Mouse (Mus musculus) ES-E14 (cell line): ENCODE data around the gene Itga11. TPM values are rescaled to one million over a fixed set of nuclear protein-coding genes. Genes with fewer than 3 reads are reported as not detected.

Experiments
- DNase-seq: peaks from one replicate; pipeline ENCODE4 v3.0.0-alpha.2; 2013; ENCODE audit warnings: low read depth, low spot score
- H3K27ac ChIP-seq: 2 replicates; pipeline ENCODE4 v1.5.1; 2012; ENCODE audit warnings: low read depth, mild to moderate bottlenecking, low read length, moderate library complexity, mixed read lengths; ENCODE audit not compliant: poor library complexity, insufficient read depth, severe bottlenecking
- H3K36me3 ChIP-seq: 2 replicates; pipeline ENCODE4 v1.6.1; 2012; ENCODE audit warnings: mild to moderate bottlenecking, low read length, moderate library complexity, mixed read lengths; ENCODE audit not compliant: control insufficient read depth, poor library complexity, insufficient read depth, severe bottlenecking
- H3K4me1 ChIP-seq, 2 experiments: fragments of 150-350 bp in 1 of 2; sonication (generic) in 1 of 2; 2 replicates each; pipeline ENCODE4 v1.6.1; 2012; ENCODE audit warnings: low read length in 2 of 2, mild to moderate bottlenecking in 1 of 2, mixed read lengths in 1 of 2; ENCODE audit not compliant: control insufficient read depth in 2 of 2, insufficient read depth in 2 of 2, poor library complexity in 1 of 2
- H3K4me3 ChIP-seq, 2 experiments: fragments of 150-350 bp in 1 of 2; sonication (generic) in 1 of 2; 2 replicates each; pipeline ENCODE4 v1.5.1; 2012; ENCODE audit warnings: low read length in 2 of 2, low read depth in 1 of 2, mild to moderate bottlenecking in 1 of 2, mixed read lengths in 1 of 2; ENCODE audit not compliant: insufficient read depth in 1 of 2, poor library complexity in 1 of 2, severe bottlenecking in 1 of 2
- H3K9ac ChIP-seq: 2 replicates; pipeline ENCODE4 v1.6.1; 2012; ENCODE audit warnings: low read depth, mild to moderate bottlenecking, low read length, mixed read lengths; ENCODE audit not compliant: poor library complexity, insufficient read depth, severe bottlenecking
- H3K9me3 ChIP-seq: fragments of 150-350 bp; sonication (generic); 2 replicates; pipeline ENCODE4 v1.6.1; 2012; ENCODE audit warnings: low read depth, mild to moderate bottlenecking, low read length; ENCODE audit not compliant: control insufficient read depth, insufficient read depth
- CHD2 ChIP-seq: IDR thresholded peaks from 2 replicates; pipeline ENCODE4 v1.6.1; 2014; ENCODE audit warnings: mild to moderate bottlenecking, low read depth, low read length, inconsistent platforms
- HCFC1 ChIP-seq: IDR thresholded peaks from 2 replicates; pipeline ENCODE4 v1.6.1; 2012; ENCODE audit warnings: low read length, inconsistent platforms, borderline replicate concordance; ENCODE audit not compliant: insufficient read depth
- MAFK ChIP-seq: IDR thresholded peaks from 2 replicates; pipeline ENCODE4 v1.6.1; 2014; ENCODE audit warnings: mild to moderate bottlenecking, low read depth, low read length, inconsistent platforms; ENCODE audit not compliant: insufficient read depth
- ZC3H11A ChIP-seq: IDR thresholded peaks from 2 replicates; pipeline ENCODE4 v1.6.1; 2012; ENCODE audit warnings: low read depth, mild to moderate bottlenecking, inconsistent platforms, low read length, borderline replicate concordance
- ZNF384 ChIP-seq: IDR thresholded peaks from 2 replicates; pipeline ENCODE4 v1.6.1; 2012; ENCODE audit warnings: low read depth, low read length, inconsistent platforms
- in situ Hi-C, 2 experiments: fragments of 600-800 bp; cut with MboI; formaldehyde crosslinking; loops; one replicate each; pipeline ENCODE4 v1.15.1; 2025; ENCODE audit warnings: low sequenced_read_pairs in 2 of 2, inconsistent platforms in 1 of 2; ENCODE audit not compliant: unreplicated experiment in 2 of 2
- total RNA-seq: library from RNA; depleted of rRNA; stranded (reverse); fragments of 300-350 nt; gene quantifications from 2 replicates; pipeline ENCODE4 v1.2.3, GENCODE M21; 2012

Itga11 gene
- total RNA-seq, 1 experiment: 1.3 TPM

DNA sequence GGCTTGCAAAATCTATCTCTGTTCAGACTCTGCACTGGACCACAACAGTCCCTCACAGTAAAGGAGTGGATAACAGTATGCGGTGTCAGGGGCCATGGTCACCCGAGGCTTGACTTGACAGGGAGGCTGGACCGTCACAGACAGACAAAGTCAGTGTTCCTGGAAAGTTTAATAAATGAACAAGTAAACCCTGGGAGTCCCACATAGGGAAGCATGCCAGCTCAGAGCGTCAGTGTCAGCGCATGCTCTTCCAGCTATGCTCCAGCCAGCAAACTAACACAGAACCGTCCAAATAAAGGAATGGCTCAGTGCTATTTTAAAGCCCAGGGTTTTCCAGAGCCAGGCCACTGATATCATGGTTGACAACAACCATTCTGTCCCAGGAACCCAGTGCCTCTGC is 69.0 kb downstream of the Itga11 start:
- no peak overlapping the region for H3K27ac ChIP-seq
- TF ChIP-seq ZC3H11A (no peak), ZNF384 (no peak), MAFK (no peak), HCFC1 (no peak), CHD2 (no peak)
- H3K4me1 ChIP-seq: no peaks in the 10 kb centered on the region
- no peaks in the 10 kb centered on the region for H3K9me3 ChIP-seq
- H3K36me3 ChIP-seq: no peaks in the 10 kb centered on the region
- H3K9ac ChIP-seq: no peak overlapping the region
- in situ Hi-C loops: no loop called here
- no peak for DNase-seq
- no peak overlapping the region for H3K4me3 ChIP-seq

DNA sequence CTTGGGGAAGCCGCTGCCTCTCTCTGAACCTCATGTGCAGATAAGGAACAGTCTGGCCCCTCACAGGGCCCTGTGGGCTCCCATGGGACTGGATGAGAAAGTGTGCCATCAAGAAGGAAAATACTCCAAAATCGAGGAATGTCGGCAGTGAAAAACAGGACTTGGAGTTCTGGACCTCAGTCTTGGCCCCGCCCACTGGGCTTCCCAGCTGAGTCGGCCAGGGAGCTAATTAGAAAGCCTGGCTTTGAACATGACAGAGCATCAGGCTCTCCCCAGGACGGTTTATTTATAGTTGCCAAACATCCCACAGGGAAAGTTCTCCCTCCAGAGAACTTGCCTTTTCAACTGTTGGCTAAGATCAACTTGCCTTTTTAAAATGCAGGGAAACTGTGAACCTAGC is 72.0 kb downstream of the Itga11 start:
- no peak for TF ChIP-seq ZC3H11A
- no peak for TF ChIP-seq ZNF384
- no peak for TF ChIP-seq HCFC1
- TF ChIP-seq MAFK: no peak
- no peak for TF ChIP-seq CHD2
- Histone ChIP-seq H3K9ac (no peak overlapping the region), H3K4me3 (no peak overlapping the region), H3K36me3 (no peaks in the 10 kb centered on the region), H3K27ac (no peak overlapping the region), H3K9me3 (no peaks in the 10 kb centered on the region), H3K4me1 (0 out of 4 replicates have a peak, but pooled peaks cover 0 to 2% of the 10 kb centered on the region in 2 experiments)
- in situ Hi-C loops: no loop called here
- DNase-seq: no peak

DNA sequence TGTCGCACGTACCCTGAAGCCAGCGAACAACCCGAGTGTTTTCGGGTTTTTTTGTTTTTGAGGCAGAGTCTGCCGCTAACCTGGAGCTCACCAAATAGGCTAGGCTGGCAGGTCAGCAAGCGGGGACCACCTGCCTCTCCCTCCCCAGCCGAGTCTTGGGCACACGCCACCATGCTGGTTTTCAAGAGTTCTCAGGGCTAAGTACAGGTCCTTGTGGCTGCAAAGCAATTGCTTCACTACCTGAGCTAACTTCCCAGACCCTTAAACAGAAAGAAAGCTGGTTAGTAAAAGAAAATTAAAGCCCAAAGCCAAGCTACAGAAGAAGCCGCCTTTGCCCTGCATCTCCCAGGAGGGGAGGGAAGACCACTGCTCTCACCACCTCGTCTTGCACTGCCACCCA is 72.8 kb downstream of the Itga11 start:
- TF ChIP-seq ZNF384 (no peak), MAFK (no peak), HCFC1 (no peak), ZC3H11A (no peak), CHD2 (no peak)
- Histone ChIP-seq H3K4me3 (no peak overlapping the region), H3K9me3 (no peaks in the 10 kb centered on the region), H3K36me3 (no peaks in the 10 kb centered on the region), H3K27ac (no peak overlapping the region), H3K4me1 (0 out of 4 replicates have a peak, but pooled peaks cover 0 to 2% of the 10 kb centered on the region in 2 experiments), H3K9ac (no peak overlapping the region)
- in situ Hi-C loops: no loop called here
- DNase-seq: no peak

DNA sequence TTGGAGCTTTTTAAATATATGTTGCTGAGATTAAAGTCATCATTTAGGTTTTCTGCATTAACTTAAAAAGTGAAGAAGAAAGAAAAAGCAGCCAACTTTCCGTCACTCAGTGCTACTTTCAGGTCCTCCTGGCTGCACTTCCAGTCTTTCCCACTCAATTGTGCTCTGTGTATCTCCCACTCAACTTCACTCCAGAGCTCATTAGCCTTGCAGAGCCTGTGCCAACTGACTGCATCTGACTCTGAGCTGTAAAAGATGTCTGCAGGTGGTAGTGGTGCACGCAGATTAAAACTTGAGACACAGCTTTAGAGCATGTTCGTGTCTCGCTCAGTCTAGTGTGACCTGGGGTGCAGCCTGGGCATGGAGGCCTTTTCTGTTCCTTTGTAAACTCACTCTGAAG is 80.7 kb downstream of the Itga11 start:
- in situ Hi-C loops: no loop called here
- Histone ChIP-seq H3K27ac (no peak overlapping the region), H3K9me3 (no peaks in the 10 kb centered on the region), H3K9ac (no peak overlapping the region), H3K4me3 (no peak overlapping the region), H3K36me3 (no peaks in the 10 kb centered on the region), H3K4me1 (0 out of 4 replicates have a peak, but pooled peaks cover 0 to 2% of the 10 kb centered on the region in 2 experiments)
- no peak for DNase-seq
- TF ChIP-seq HCFC1 (no peak), MAFK (no peak), ZNF384 (no peak), CHD2 (no peak), ZC3H11A (no peak)

DNA sequence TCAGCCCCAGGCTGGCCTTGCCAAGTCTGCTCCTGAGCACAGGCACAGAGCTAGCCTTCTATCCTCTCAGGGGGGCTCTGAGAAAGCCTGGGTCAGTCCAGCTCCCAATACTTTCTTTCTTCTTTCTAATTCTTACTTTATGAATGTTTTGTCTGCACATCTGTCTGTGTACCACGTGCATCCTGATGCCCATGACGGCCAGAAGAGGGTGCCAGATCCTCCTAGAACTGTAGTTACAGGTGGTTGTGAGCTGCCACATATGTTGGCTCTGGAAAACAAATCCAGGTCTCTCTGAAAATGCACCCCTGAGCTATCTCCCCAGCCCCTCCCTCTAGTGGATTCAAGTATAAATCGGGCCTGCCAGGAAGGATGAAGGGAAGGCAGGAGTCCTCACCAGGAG is 82.0 kb downstream of the Itga11 start:
- no peak overlapping the region for H3K4me3 ChIP-seq
- H3K9me3 ChIP-seq: no peaks in the 10 kb centered on the region
- H3K4me1 ChIP-seq: peaks cover 2 to 4% of the 10 kb centered on the region in 2 experiments; a peak in 1 of 4 replicates
- no peak overlapping the region for H3K27ac ChIP-seq
- in situ Hi-C loops: no loop called here
- H3K36me3 ChIP-seq: no peaks in the 10 kb centered on the region
- no peak overlapping the region for H3K9ac ChIP-seq
- TF ChIP-seq HCFC1: no peak
- TF ChIP-seq ZC3H11A: peak; percentile 49; the same call in 1 of the 2 replicates
- no peak for DNase-seq
